Mouse (Mus musculus): ENCODE measurements at regions not wholly inside any gene's neighbourhood (a gene's known extent, or its start where the extent isn't known, plus 50 kb on each side); places are given as distances from the start of the nearest gene placed in this dataset.
A peak's percentile ranks its signal among the peaks of the same experiment; 100 is the strongest.

GRCm38 (mm10) chr1:150257596-150257995 is 61.6 kb upstream of the Pdc start:
- Histone ChIP-seq H3K4me1 (ENCODE audit: control insufficient read depth, insufficient read depth, low read length) (no peaks in the 10 kb centered on the region), H3K4me3 (no peak overlapping the region), H3K79me2 (replicated peaks; ENCODE audit: control insufficient read depth, insufficient read depth, low read length) (no peaks in the 10 kb centered on the region), H3K27ac (no peak overlapping the region), H3K27me3 (ENCODE audit: control insufficient read depth, insufficient read depth, low read length) (no peaks in the 10 kb centered on the region), H3K9ac (ENCODE audit: low read depth, low read length) (no peak overlapping the region), H3K36me3 (ENCODE audit: control insufficient read depth, insufficient read depth, low read length) (no peaks in the 10 kb centered on the region)
- WGBS = 63% methylated on average over 4 of the region's 4 CpGs
- no peak for DNase-seq
- intact Hi-C loops (cut with DNase I) = no loop called here
- TF ChIP-seq CTCF (IDR thresholded peaks at IDR 0.05) = peak; percentile 38
- TF ChIP-seq EP300 (IDR thresholded peaks at IDR 0.05; ENCODE audit: insufficient read depth, low read depth, low read length) = no peak

GRCm38 (mm10) chr1:150260355-150260754 is 58.9 kb upstream of the Pdc start:
- Histone ChIP-seq H3K4me3 (no peak overlapping the region), H3K4me1 (ENCODE audit: control insufficient read depth, insufficient read depth, low read length) (no peaks in the 10 kb centered on the region), H3K9ac (ENCODE audit: low read depth, low read length) (no peak overlapping the region), H3K27me3 (ENCODE audit: control insufficient read depth, insufficient read depth, low read length) (no peaks in the 10 kb centered on the region), H3K27ac (no peak overlapping the region), H3K79me2 (replicated peaks; ENCODE audit: control insufficient read depth, insufficient read depth, low read length) (no peaks in the 10 kb centered on the region), H3K36me3 (ENCODE audit: control insufficient read depth, insufficient read depth, low read length) (no peaks in the 10 kb centered on the region)
- WGBS = 67% methylated on average over 1 of the region's 1 CpGs
- no peak for DNase-seq
- intact Hi-C loops (cut with DNase I) = no loop called here
- TF ChIP-seq POLR2A (IDR thresholded peaks at IDR 0.05; ENCODE audit: insufficient read depth, low read depth, low read length) (no peak), CTCF (IDR thresholded peaks at IDR 0.05) (no peak), EP300 (IDR thresholded peaks at IDR 0.05; ENCODE audit: insufficient read depth, low read depth, low read length) (no peak)

GRCm38 (mm10) chr1:150266502-150266901 is 52.7 kb upstream of the Pdc start:
- TF ChIP-seq EP300 (IDR thresholded peaks at IDR 0.05; ENCODE audit: insufficient read depth, low read depth, low read length) (no peak), POLR2A (IDR thresholded peaks at IDR 0.05; ENCODE audit: insufficient read depth, low read depth, low read length) (no peak), CTCF (IDR thresholded peaks at IDR 0.05) (peak; percentile 79)
- H3K36me3 ChIP-seq (ENCODE audit: control insufficient read depth, insufficient read depth, low read length) = no peaks in the 10 kb centered on the region
- no peaks in the 10 kb centered on the region for H3K27me3 ChIP-seq (ENCODE audit: control insufficient read depth, insufficient read depth, low read length)
- no peaks in the 10 kb centered on the region for H3K4me1 ChIP-seq (ENCODE audit: control insufficient read depth, insufficient read depth, low read length)
- H3K27ac ChIP-seq = no peak overlapping the region
- 37% methylated on average over 3 of the region's 3 CpGs for WGBS
- no peak overlapping the region for H3K9ac ChIP-seq (ENCODE audit: low read depth, low read length)
- no peaks in the 10 kb centered on the region for H3K79me2 ChIP-seq (replicated peaks; ENCODE audit: control insufficient read depth, insufficient read depth, low read length)
- no peak for DNase-seq
- no peak overlapping the region for H3K4me3 ChIP-seq
- intact Hi-C loops (cut with DNase I) = loop anchor here (1.0 kb wide), 1 partner anchor 433 kb away; no protein-coding TSS in a partner anchor

GRCm38 (mm10) chr1:150267003-150267402 is 52.2 kb upstream of the Pdc start:
- TF ChIP-seq POLR2A (IDR thresholded peaks at IDR 0.05; ENCODE audit: insufficient read depth, low read depth, low read length) (no peak), CTCF (IDR thresholded peaks at IDR 0.05) (no peak), EP300 (IDR thresholded peaks at IDR 0.05; ENCODE audit: insufficient read depth, low read depth, low read length) (no peak)
- no peak for DNase-seq
- no peaks in the 10 kb centered on the region for H3K36me3 ChIP-seq (ENCODE audit: control insufficient read depth, insufficient read depth, low read length)
- no peak overlapping the region for H3K27ac ChIP-seq
- H3K4me1 ChIP-seq (ENCODE audit: control insufficient read depth, insufficient read depth, low read length) = no peaks in the 10 kb centered on the region
- H3K4me3 ChIP-seq = no peak overlapping the region
- whole genome bisulfite sequencing = 73% methylated on average over 3 of the region's 3 CpGs
- H3K27me3 ChIP-seq (ENCODE audit: control insufficient read depth, insufficient read depth, low read length) = no peaks in the 10 kb centered on the region
- intact Hi-C loops (cut with DNase I) = no loop called here
- no peak overlapping the region for H3K9ac ChIP-seq (ENCODE audit: low read depth, low read length)
- H3K79me2 ChIP-seq (replicated peaks; ENCODE audit: control insufficient read depth, insufficient read depth, low read length) = no peaks in the 10 kb centered on the region
